Mouse (Mus musculus) midbrain, embryonic 10.5 days (tissue): ENCODE measurements at regions not wholly inside any gene's neighbourhood (a gene's known extent, or its start where the extent isn't known, plus 50 kb on each side); places are given as distances from the start of the nearest gene placed in this dataset.

Experiments
- DNase-seq: peaks from one replicate; pipeline ENCODE4 v3.0.0-alpha.2; 2017; ENCODE audit warnings: low spot score
- H3K27ac ChIP-seq: fragments of 300-500 bp; sonication (generic); replicated peaks from 2 replicates; pipeline ENCODE4 v1.5.1; 2016; ENCODE audit warnings: mild to moderate bottlenecking
- H3K27me3 ChIP-seq: fragments of 300-500 bp; sonication (generic); 2 replicates; pipeline ENCODE4 v1.6.1; 2016; ENCODE audit warnings: low read depth, mild to moderate bottlenecking; ENCODE audit not compliant: poor library complexity, severe bottlenecking
- H3K36me3 ChIP-seq: fragments of 300-500 bp; sonication (generic); 2 replicates; pipeline ENCODE4 v1.6.1; 2016; ENCODE audit warnings: mild to moderate bottlenecking, moderate library complexity
- H3K4me1 ChIP-seq: fragments of 300-500 bp; sonication (generic); 2 replicates; pipeline ENCODE4 v1.6.1; 2016
- H3K4me3 ChIP-seq: fragments of 300-500 bp; sonication (generic); 2 replicates; pipeline ENCODE4 v1.5.1; 2016; ENCODE audit warnings: mild to moderate bottlenecking, moderate library complexity
- H3K9me3 ChIP-seq: fragments of 300-500 bp; sonication (generic); replicated peaks from 2 replicates; pipeline ENCODE4 v1.6.1; 2016; ENCODE audit warnings: mild to moderate bottlenecking
- WGBS: fragments of 180-500 bp; shearing (Covaris S2); methylation state at CpG from one replicate; pipeline ENCODE4 v1.1.7; 2016; 5-methylcytosine and 5-hydroxymethylcytosine counted together

DNA sequence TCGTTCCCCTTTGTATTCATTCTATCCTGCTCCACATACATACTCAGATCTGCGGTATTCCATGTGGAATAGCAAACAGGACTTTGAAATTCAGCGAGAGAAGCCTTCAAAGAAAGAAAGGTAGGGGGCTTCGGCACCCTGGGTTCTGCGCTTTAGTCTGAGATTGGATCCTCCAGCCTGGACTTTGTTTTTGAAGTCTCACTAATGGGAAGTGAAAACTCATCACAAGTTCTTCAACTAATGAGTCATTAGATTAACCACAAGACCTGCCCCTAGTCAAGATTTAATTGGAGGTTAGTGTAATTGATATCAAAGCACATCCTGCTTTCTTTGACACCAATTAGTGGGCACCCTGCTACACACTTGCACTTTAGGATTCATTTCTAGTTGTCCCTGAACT is 492.5 kb upstream of the Zfp960 start:
- H3K27ac ChIP-seq: no peak overlapping the region
- no peaks in the 10 kb centered on the region for H3K9me3 ChIP-seq
- H3K27me3 ChIP-seq: no peaks in the 10 kb centered on the region
- no peaks in the 10 kb centered on the region for H3K4me1 ChIP-seq
- no peak overlapping the region for H3K4me3 ChIP-seq
- 57% methylated on average over 5 of the region's 5 CpGs for WGBS
- DNase-seq: no peak
- H3K36me3 ChIP-seq: no peaks in the 10 kb centered on the region

DNA sequence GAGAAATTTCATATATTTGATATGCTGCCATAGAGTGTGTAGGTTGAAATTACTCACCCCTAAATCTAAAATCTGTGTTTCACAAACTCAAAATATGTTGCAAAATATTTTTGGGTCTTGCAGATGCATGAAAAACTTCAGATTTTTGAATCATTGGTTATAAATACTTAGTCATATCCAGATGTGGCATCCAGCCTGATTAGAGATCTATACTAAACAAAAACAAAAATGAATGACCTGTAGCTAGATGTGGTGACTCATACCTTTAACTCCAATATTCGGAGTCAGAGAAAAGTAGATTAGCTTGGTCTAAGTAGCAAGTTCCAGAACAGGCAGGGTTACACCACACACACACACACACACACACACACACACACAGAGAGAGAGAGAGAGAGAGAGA is 475.1 kb upstream of the Zfp960 start:
- Histone ChIP-seq H3K36me3 (no peaks in the 10 kb centered on the region), H3K27ac (no peak overlapping the region), H3K9me3 (no peaks in the 10 kb centered on the region), H3K4me3 (no peak overlapping the region), H3K27me3 (no peaks in the 10 kb centered on the region), H3K4me1 (no peaks in the 10 kb centered on the region)
- no peak for DNase-seq
- WGBS: 77% methylated on average over 1 of the region's 1 CpGs

DNA sequence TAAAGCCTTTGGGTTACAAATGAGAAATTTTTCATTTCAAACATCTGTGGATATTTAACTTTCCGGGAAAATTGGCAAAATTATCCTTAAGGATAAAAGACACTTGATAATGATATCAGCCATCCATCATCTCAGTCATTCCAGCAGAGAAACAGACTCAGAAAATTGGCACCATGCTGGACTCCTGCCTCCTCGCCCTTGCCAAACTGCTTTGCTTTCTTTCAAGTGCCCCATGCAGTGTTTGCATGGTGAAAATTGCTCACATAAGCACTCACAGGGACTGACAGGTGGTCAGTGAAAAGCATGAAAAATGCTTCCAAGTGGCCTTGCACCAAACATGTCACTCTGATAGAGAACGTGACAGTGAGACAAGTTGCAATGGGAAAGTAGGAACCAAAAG is 464.2 kb upstream of the Zfp960 start:
- 74% methylated on average over 3 of the region's 3 CpGs for WGBS
- DNase-seq: no peak
- H3K36me3 ChIP-seq: no peaks in the 10 kb centered on the region
- H3K4me3 ChIP-seq: no peak overlapping the region
- no peaks in the 10 kb centered on the region for H3K4me1 ChIP-seq
- H3K27me3 ChIP-seq: no peaks in the 10 kb centered on the region
- no peak overlapping the region for H3K27ac ChIP-seq
- H3K9me3 ChIP-seq: no peaks in the 10 kb centered on the region

DNA sequence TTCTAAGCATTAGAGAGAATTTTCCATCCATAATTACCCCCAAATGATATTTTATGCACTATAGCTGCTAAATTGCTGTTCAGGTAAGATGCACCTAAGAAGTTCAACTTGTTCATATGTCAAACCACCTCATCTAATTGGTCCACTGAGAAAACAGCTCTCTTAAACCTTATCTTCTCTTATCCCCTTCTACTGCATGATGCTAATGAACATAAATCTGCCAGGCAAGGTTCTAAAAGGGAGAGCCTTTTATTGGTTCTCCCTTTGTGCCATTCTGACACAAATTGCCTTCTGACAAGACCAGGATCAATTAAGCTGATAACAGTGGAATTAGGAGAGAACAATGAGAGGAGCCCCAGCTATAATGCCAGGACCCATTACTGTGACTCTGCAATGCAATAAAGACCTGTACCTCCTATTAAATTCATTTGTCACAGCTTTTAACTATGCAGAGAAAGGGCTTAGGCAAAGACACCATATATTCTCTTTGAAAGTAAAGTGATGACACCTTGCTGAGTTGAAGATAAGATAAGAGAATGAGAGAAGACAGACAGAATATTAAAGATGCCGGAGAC is 451.4 kb upstream of the Zfp960 start:
- WGBS: 70% methylated on average over 1 of the region's 1 CpGs
- no peak overlapping the region for H3K4me3 ChIP-seq

DNA sequence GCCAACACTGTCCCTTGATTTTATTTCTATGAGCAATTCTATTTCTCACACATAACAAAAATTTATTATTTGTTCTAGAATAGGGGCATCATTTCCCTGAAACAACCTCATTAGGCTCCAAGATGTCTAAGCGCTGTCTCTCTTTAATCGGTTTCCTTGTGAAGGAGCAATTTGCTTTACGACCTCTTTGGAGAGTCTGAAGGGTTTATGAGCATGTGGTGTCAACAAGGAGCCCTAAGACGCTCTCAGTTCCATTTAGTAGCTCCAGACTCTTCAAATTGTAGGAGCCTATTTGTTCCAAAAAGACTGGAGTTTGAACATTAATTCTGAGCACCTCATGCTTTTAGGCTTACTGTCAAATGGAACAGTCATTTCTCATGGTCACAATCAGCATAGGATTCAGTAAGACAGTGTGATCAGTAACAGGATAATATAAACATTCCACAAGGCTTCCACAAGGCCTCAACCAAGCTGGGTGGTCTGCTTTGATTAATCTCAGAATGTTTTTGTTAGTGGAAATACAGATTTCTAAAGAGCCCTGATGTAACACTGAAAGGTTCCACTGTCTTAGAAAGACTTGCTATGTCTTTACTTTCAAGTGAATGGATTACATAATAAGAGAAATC is 441.9 kb upstream of the Zfp960 start:
- H3K4me1 ChIP-seq: no peaks in the 10 kb centered on the region
- no peak overlapping the region for H3K27ac ChIP-seq
- H3K9me3 ChIP-seq: no peaks in the 10 kb centered on the region
- no peak overlapping the region for H3K4me3 ChIP-seq
- no peak for DNase-seq
- H3K36me3 ChIP-seq: no peaks in the 10 kb centered on the region
- no peaks in the 10 kb centered on the region for H3K27me3 ChIP-seq
- WGBS: 90% methylated on average over 4 of the region's 4 CpGs

More for the DNA sequence above, 451.4 kb upstream of the Zfp960 start:
- H3K27me3 ChIP-seq: no peaks in the 10 kb centered on the region
- no peaks in the 10 kb centered on the region for H3K36me3 ChIP-seq
- no peaks in the 10 kb centered on the region for H3K9me3 ChIP-seq
- no peak overlapping the region for H3K27ac ChIP-seq
- no peak for DNase-seq
- H3K4me1 ChIP-seq: no peaks in the 10 kb centered on the region

DNA sequence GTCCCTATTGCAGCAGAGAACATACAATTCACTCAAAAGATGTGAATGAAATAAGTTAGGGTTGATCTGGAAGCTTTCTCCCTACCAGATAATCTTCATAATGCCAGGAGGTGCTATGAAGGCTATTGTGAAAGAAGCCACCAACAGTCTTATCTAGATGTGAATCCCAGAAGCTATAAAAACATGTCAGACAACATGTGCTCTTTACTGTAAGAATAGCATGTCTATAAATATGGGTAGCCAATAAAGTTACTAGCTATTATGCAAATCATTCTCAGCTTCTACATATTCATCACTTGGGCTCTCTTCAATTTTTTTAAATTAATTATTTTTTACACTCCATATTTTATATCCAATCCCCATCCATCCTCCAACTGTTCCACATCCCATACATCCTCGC is 434.1 kb upstream of the Zfp960 start:
- H3K36me3 ChIP-seq: no peaks in the 10 kb centered on the region
- no peak overlapping the region for H3K4me3 ChIP-seq

DNA sequence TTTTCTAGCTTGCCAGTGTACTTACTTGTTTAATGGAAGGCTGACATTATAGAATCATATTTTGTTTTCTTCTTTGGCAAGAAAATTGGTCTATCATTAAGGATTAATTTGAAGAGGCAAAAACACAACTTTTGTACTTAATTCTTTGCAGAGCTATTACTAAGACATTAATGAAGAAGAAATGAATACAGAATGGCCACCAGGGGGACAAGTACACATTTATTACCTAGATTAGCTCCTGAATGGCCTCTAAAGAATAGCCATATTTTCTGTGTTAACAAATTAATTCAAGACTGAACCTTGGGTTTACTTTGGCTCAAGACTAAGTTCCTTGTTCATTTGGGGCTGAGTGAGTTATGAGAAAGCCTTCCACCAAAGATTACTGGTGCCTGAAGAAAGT is 430.5 kb upstream of the Zfp960 start:
- DNase-seq: no peak
- Histone ChIP-seq H3K27ac (no peak overlapping the region), H3K4me3 (no peak overlapping the region), H3K9me3 (no peaks in the 10 kb centered on the region), H3K4me1 (no peaks in the 10 kb centered on the region), H3K36me3 (no peaks in the 10 kb centered on the region), H3K27me3 (no peaks in the 10 kb centered on the region)

More for the DNA sequence above, 434.1 kb upstream of the Zfp960 start:
- H3K27ac ChIP-seq: no peak overlapping the region
- no peak for DNase-seq
- no peaks in the 10 kb centered on the region for H3K4me1 ChIP-seq
- no peaks in the 10 kb centered on the region for H3K27me3 ChIP-seq
- H3K9me3 ChIP-seq: no peaks in the 10 kb centered on the region
- 88% methylated on average over 1 of the region's 1 CpGs for WGBS

DNA sequence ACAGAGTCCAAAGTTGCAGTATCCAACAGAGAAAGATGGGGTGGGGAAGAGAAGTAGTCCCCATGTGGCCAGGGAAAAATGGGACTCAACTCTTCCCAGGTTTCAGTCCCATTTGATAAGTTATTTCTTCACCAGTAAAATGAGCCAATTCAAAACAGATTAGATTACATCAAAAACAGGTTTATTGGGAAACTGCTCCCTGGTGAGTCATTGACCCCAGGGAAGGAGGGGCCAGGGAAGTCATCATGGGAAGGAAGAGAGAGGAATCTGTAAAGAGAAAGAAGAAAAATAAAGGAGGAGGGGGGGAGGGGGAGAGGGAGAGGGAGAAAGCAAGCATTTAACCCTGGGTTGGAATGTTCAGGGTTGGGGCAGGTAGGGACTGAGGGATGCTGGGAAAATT is 426.4 kb upstream of the Zfp960 start:
- no peaks in the 10 kb centered on the region for H3K27me3 ChIP-seq
- H3K4me1 ChIP-seq: no peaks in the 10 kb centered on the region
- no peak for DNase-seq

DNA sequence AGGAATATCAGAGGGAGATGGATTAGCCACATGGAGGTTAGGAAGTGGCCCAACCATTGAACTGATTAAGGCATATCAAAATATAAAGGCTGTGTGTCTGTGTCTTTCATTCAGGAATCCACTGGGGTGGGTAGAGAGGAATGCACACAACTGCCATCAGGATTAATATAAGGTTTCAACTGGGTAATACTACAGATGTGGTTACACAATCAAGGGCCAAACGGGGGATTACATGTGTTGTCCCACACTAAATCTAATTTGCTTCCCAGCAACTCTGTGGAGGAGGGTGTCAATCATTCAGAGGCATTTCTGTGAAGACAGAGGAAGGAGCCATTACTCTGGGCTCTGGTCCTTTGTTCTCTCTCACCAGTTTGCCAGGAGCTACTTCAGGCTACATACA is 416.0 kb upstream of the Zfp960 start:
- Histone ChIP-seq H3K9me3 (no peaks in the 10 kb centered on the region), H3K36me3 (no peaks in the 10 kb centered on the region), H3K27me3 (no peaks in the 10 kb centered on the region), H3K4me1 (no peaks in the 10 kb centered on the region), H3K27ac (no peak overlapping the region), H3K4me3 (no peak overlapping the region)
- WGBS: 64% methylated on average over 1 of the region's 1 CpGs
- no peak for DNase-seq

More for the DNA sequence above, 426.4 kb upstream of the Zfp960 start:
- Histone ChIP-seq H3K4me3 (no peak overlapping the region), H3K36me3 (no peaks in the 10 kb centered on the region), H3K9me3 (no peaks in the 10 kb centered on the region), H3K27ac (no peak overlapping the region)

DNA sequence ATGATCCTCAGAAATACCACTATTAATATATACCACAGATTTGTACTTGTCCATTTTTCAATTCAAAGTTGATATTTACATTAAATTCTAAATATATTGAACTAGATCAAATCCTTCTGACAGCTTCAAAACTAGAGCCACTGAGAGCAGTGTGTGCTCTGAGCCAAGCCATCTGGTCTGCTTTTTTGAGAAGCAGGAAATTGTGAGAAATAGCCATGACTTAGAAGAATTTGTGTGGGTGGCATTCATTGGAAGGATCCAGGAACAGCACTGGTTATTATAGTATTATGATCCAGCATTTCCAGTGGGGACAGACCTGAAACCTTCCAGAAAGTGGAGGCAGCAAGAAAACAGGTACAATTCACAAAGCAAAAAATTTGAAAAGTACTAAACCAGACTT is 398.7 kb upstream of the Zfp960 start:
- no peak for DNase-seq
- H3K4me3 ChIP-seq: no peak overlapping the region
- no peaks in the 10 kb centered on the region for H3K36me3 ChIP-seq
- H3K27ac ChIP-seq: no peak overlapping the region
- H3K9me3 ChIP-seq: no peaks in the 10 kb centered on the region
- H3K27me3 ChIP-seq: no peaks in the 10 kb centered on the region
- no peaks in the 10 kb centered on the region for H3K4me1 ChIP-seq

DNA sequence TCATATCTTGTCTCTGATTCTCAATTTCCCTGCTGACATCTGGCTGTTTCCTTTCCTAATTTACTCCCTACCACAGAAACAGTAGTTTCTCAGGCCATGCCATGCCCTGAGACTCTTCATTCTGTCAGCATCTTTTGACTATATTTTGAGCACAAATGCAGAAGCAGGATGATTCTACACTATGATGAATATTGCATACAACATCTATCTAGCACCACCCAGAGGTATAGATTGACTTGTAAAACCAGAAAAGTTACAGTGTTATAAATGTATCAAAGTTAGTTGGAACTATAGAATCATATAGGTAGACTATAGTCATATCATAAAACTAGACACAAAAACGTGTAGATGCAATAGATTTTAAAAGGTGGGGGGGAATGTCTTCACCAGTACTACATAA is 396.3 kb upstream of the Zfp960 start:
- DNase-seq: no peak
- Histone ChIP-seq H3K36me3 (no peaks in the 10 kb centered on the region), H3K9me3 (no peaks in the 10 kb centered on the region), H3K27me3 (no peaks in the 10 kb centered on the region), H3K4me3 (no peak overlapping the region), H3K4me1 (no peaks in the 10 kb centered on the region), H3K27ac (no peak overlapping the region)
- WGBS: 80% methylated on average over 1 of the region's 1 CpGs

DNA sequence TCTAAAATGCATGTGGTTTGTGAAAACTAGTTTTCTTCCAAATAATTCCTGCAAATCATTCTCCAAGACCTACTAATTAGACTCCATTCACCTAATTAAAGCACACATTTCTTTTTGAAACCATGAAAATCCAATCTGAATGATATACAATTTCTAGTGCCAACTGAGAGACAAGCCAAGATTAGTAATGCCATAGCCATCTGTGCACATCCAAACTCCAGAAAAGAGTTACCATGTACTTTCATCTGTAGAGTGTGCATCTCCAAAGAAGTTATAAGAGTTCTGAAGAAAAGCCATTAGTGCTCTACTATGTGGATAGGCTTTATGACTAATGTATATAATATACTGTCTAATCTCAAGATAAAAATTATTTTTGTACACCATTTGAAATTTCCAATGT is 359.7 kb upstream of the Zfp960 start:
- Histone ChIP-seq H3K27me3 (no peaks in the 10 kb centered on the region), H3K4me1 (no peaks in the 10 kb centered on the region), H3K27ac (no peak overlapping the region), H3K36me3 (no peaks in the 10 kb centered on the region), H3K9me3 (no peaks in the 10 kb centered on the region), H3K4me3 (no peak overlapping the region)
- no peak for DNase-seq

DNA sequence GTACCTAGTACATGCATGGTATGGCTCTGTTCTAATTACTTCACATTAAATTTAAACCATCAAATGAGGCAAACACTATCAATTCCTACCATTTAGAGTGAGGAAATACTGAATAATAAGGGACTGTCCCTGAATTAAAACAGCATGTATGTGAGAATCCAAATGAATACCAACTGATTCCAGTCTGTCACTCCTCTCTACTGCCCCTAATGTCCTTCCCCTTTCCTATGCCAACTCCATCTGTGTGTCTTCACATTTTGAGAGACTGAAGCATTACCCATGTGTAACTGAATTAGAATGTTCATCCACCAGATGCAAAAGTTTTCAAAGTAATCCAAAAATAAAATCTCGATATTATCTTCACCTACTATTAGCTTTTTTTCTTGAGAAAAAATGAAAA is 358.0 kb upstream of the Zfp960 start:
- no peak for DNase-seq
- Histone ChIP-seq H3K27me3 (no peaks in the 10 kb centered on the region), H3K4me3 (no peak overlapping the region), H3K9me3 (no peaks in the 10 kb centered on the region), H3K36me3 (no peaks in the 10 kb centered on the region), H3K4me1 (no peaks in the 10 kb centered on the region), H3K27ac (no peak overlapping the region)
- WGBS: 85% methylated on average over 1 of the region's 1 CpGs

DNA sequence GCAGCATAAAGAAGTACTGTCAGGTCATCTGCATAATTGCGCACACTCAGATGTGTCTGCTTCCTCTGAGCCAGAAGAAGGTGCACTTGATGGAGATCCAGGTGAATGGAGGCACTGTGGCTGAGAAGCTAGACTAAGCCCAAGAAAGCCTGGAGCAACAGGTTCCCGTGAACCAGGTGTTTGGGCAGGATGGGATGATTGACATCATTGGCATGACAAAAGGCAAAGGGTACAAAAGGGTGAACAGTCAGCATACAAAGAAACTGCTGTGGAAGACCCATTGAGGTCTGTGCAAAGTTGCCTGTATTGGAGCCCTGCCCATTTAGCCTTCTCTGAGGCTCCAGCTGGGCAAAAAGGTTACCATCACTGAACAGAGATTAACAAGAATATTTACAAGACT is 337.0 kb upstream of the Zfp960 start:
- 90% methylated on average over 2 of the region's 2 CpGs for WGBS
- Histone ChIP-seq H3K4me3 (no peak overlapping the region), H3K27ac (no peak overlapping the region), H3K9me3 (no peaks in the 10 kb centered on the region), H3K27me3 (no peaks in the 10 kb centered on the region), H3K4me1 (no peaks in the 10 kb centered on the region), H3K36me3 (no peaks in the 10 kb centered on the region)
- no peak for DNase-seq
